Mouse (Mus musculus): Measurements from ENCODE around the gene Bcap29. TPM values are rescaled to one million over a fixed set of nuclear protein-coding genes. Genes with fewer than 3 reads are reported as not detected.

Bcap29 gene
- total and polyA plus RNA-seq, 3 experiments: 31.4 to 128 (median 104) TPM

GRCm38 (mm10) chr12:31604894-31605293 is 29.6 kb downstream of the Bcap29 start:
- no peak overlapping the region for H3K4me2 ChIP-seq (ENCODE audit: insufficient read depth, low read depth, poor library complexity, severe bottlenecking)
- no peak overlapping the region for H3K4me3 ChIP-seq (replicated peaks in 1 of 3; ENCODE audit: low read depth in 2 of 3, low read length in 2 of 3, poor library complexity in 1 of 3)
- no peak for TF ChIP-seq CHD1 (IDR thresholded peaks at IDR 0.05; ENCODE audit: low read depth, low read length)
- TF ChIP-seq JUND (conservative IDR thresholded peaks at IDR 0.05; ENCODE audit: low read depth, low read length): no peak
- TF ChIP-seq SMC3 (IDR thresholded peaks at IDR 0.05; ENCODE audit: low read depth, low read length): no peak
- no peak for TF ChIP-seq ELF1 (IDR thresholded peaks at IDR 0.05; ENCODE audit: low read depth, low read length)
- no peak for TF ChIP-seq PAX5 (IDR thresholded peaks at IDR 0.05; ENCODE audit: low read length)
- no peak for TF ChIP-seq SIN3A (IDR thresholded peaks at IDR 0.05; ENCODE audit: low read length)
- no peak for TF ChIP-seq MAX (IDR thresholded peaks at IDR 0.05; ENCODE audit: low read length)
- no peak for TF ChIP-seq MYC (IDR thresholded peaks at IDR 0.05; ENCODE audit: low read depth, low read length)
- TF ChIP-seq NELFE (IDR thresholded peaks at IDR 0.05; ENCODE audit: low read depth, low read length): no peak
- TF ChIP-seq ZNF384 (IDR thresholded peaks at IDR 0.05; ENCODE audit: low read depth, low read length): no peak
- TF ChIP-seq USF1 (IDR thresholded peaks at IDR 0.05; ENCODE audit: low read depth, low read length): no peak
- TF ChIP-seq CTCF (conservative IDR thresholded peaks at IDR 0.05 in 1 of 2, IDR thresholded peaks at IDR 0.05 in 1 of 2; ENCODE audit: low read depth in 2 of 2, low read length in 2 of 2): no peak
- TF ChIP-seq POLR2A (IDR thresholded peaks at IDR 0.05; ENCODE audit: low read depth, low read length): no peak
- H3K27ac ChIP-seq (ENCODE audit: insufficient read depth, low read depth): no peak overlapping the region
- no peaks in the 10 kb centered on the region for H3K79me2 ChIP-seq (replicated peaks; ENCODE audit: control insufficient read depth, extremely low read depth, insufficient read depth, poor library complexity, severe bottlenecking)
- no peaks in the 10 kb centered on the region; a peak in 1 of 4 replicates for H3K4me1 ChIP-seq (ENCODE audit: control insufficient read depth in 1 of 2, insufficient read depth in 2 of 2)
- no peaks in the 10 kb centered on the region for H3K27me3 ChIP-seq (replicated peaks)
- H3K9me3 ChIP-seq (replicated peaks; ENCODE audit: low read length): no peaks in the 10 kb centered on the region
- in situ Hi-C loops (cut with MboI; ENCODE audit: low pct_ligation_motif_present, low pct_unique_long_range_greater_than_20kb, low sequenced_read_pairs) (no loop called here), dilution Hi-C loops (cut with MboI; ENCODE audit: extremely low pct_ligation_motif_present, extremely low pct_unique_long_range_greater_than_20kb, low sequenced_read_pairs) (no loop called here)
- H3K36me3 ChIP-seq (replicated peaks in 1 of 2; ENCODE audit: control insufficient read depth in 1 of 2, insufficient read depth in 1 of 2, low read length in 1 of 2): peaks cover 15 to 68% of the 10 kb centered on the region in 2 experiments
- DNase-seq (ENCODE audit: extremely low read depth): no peak
- H3K9ac ChIP-seq (ENCODE audit: insufficient read depth, low read depth): no peak overlapping the region

- Histone ChIP-seq H3K4me3 (replicated peaks in 1 of 3; ENCODE audit: low read depth in 2 of 3, low read length in 2 of 3, poor library complexity in 1 of 3) (no peak overlapping the region), H3K4me1 (ENCODE audit: control insufficient read depth in 1 of 2, insufficient read depth in 2 of 2) (no peaks in the 10 kb centered on the region; a peak in 1 of 4 replicates), H3K9me3 (replicated peaks; ENCODE audit: low read length) (no peaks in the 10 kb centered on the region), H3K4me2 (ENCODE audit: insufficient read depth, low read depth, poor library complexity, severe bottlenecking) (no peak overlapping the region), H3K27me3 (replicated peaks) (no peaks in the 10 kb centered on the region), H3K27ac (ENCODE audit: insufficient read depth, low read depth) (no peak overlapping the region), H3K9ac (ENCODE audit: insufficient read depth, low read depth) (no peak overlapping the region), H3K36me3 (replicated peaks in 1 of 2; ENCODE audit: control insufficient read depth in 1 of 2, insufficient read depth in 1 of 2, low read length in 1 of 2) (peaks cover 26 to 73% of the 10 kb centered on the region in 2 experiments), H3K79me2 (replicated peaks; ENCODE audit: control insufficient read depth, extremely low read depth, insufficient read depth, poor library complexity, severe bottlenecking) (no peaks in the 10 kb centered on the region)
- in situ Hi-C loops (cut with MboI; ENCODE audit: low pct_ligation_motif_present, low pct_unique_long_range_greater_than_20kb, low sequenced_read_pairs): no loop called here
- no peak for DNase-seq (ENCODE audit: extremely low read depth)
- TF ChIP-seq USF1 (IDR thresholded peaks at IDR 0.05; ENCODE audit: low read depth, low read length): no peak
- no peak for TF ChIP-seq UBTF (IDR thresholded peaks at IDR 0.05; ENCODE audit: low read depth, low read length)
- TF ChIP-seq NRF1 (IDR thresholded peaks at IDR 0.05; ENCODE audit: low read depth, low read length): no peak
- no peak for TF ChIP-seq SMC3 (IDR thresholded peaks at IDR 0.05; ENCODE audit: low read depth, low read length)
- TF ChIP-seq RAD21 (IDR thresholded peaks at IDR 0.05; ENCODE audit: low read depth, low read length): no peak
- TF ChIP-seq NELFE (IDR thresholded peaks at IDR 0.05; ENCODE audit: low read depth, low read length): no peak
- TF ChIP-seq RCOR1 (conservative IDR thresholded peaks at IDR 0.05; ENCODE audit: low read depth, low read length): no peak
- TF ChIP-seq IRF4 (IDR thresholded peaks at IDR 0.05; ENCODE audit: low read depth, low read length): no peak
- TF ChIP-seq HCFC1 (IDR thresholded peaks at IDR 0.05; ENCODE audit: low read depth, low read length): no peak
- no peak for TF ChIP-seq ELF1 (IDR thresholded peaks at IDR 0.05; ENCODE audit: low read depth, low read length)
- no peak for TF ChIP-seq E2F4 (IDR thresholded peaks at IDR 0.05; ENCODE audit: insufficient replicate concordance, low read depth, low read length)
- dilution Hi-C loops (cut with MboI; ENCODE audit: extremely low pct_ligation_motif_present, extremely low pct_unique_long_range_greater_than_20kb, low sequenced_read_pairs): no loop called here
These were observed 30.9 kb downstream of the Bcap29 start for GRCm38 (mm10) chr12:31603586-31603985.
